Mouse (Mus musculus) kidney, embryonic 16.5 days (tissue): ENCODE data around the gene Macrod1. TPM values are rescaled to one million over a fixed set of nuclear protein-coding genes. Genes with fewer than 3 reads are reported as not detected.
"Not testable (repeated sequence)": the region's sequence is repeated elsewhere in the genome, so short reads cannot be mapped to it uniquely, and the experiment has no call there.

Experiments used
- ATAC-seq: fragments of 200-750 bp; cut with Nextera tagmentation; 2 replicates; pipeline ENCODE4 v1.8.0; 2017; ENCODE audit warnings: moderate TSS enrichment; ENCODE audit not compliant: low FRiP score, low TSS enrichment
- H3K27ac ChIP-seq: fragments of 300-500 bp; sonication (generic); 2 replicates; pipeline ENCODE4 v1.5.1; 2014; ENCODE audit warnings: low read length
- H3K27me3 ChIP-seq: fragments of 300-500 bp; sonication (generic); 2 replicates; pipeline ENCODE4 v1.6.1; 2014; ENCODE audit warnings: low read length, control low read depth, mixed read lengths; ENCODE audit not compliant: insufficient read depth
- H3K36me3 ChIP-seq: fragments of 300-500 bp; sonication (generic); 2 replicates; pipeline ENCODE4 v1.6.1; 2014; ENCODE audit warnings: low read length, control low read depth, mixed read lengths; ENCODE audit not compliant: insufficient read depth
- H3K4me1 ChIP-seq: fragments of 300-500 bp; sonication (generic); 2 replicates; pipeline ENCODE4 v1.6.1; 2014; ENCODE audit warnings: low read length, control low read depth, mixed read lengths; ENCODE audit not compliant: insufficient read depth
- H3K4me2 ChIP-seq: fragments of 300-500 bp; sonication (generic); replicated peaks from 2 replicates; pipeline ENCODE4 v1.6.1; 2014; ENCODE audit warnings: low read depth, low read length
- H3K4me3 ChIP-seq: fragments of 300-500 bp; sonication (generic); 2 replicates; pipeline ENCODE4 v1.5.1; 2014; ENCODE audit warnings: mild to moderate bottlenecking, low read length
- H3K9ac ChIP-seq: fragments of 300-500 bp; sonication (generic); replicated peaks from 2 replicates; pipeline ENCODE4 v1.6.1; 2014; ENCODE audit warnings: low read length
- H3K9me3 ChIP-seq: fragments of 300-500 bp; sonication (generic); 2 replicates; pipeline ENCODE4 v1.6.1; 2016; ENCODE audit warnings: low read length, control low read depth
- WGBS: fragments of 180-500 bp; shearing (Covaris S2); extraction: QIAGEN DNeasy Blood & Tissue Kit; methylation state at CpG from one replicate; pipeline ENCODE4 v1.1.7; 2014; 5-methylcytosine and 5-hydroxymethylcytosine counted together
- polyA plus RNA-seq: library from polyadenylated mRNA; unstranded; fragments of >200 nt; fragmentation: Nextera tagmentation; extraction: Ambion mirVana; gene quantifications from 2 replicates; pipeline ENCODE4 v1.2.1, GENCODE M21; 2015

The Macrod1 gene
- polyA plus RNA-seq, 1 experiment from 2014 or later: 16.4 TPM

DNA sequence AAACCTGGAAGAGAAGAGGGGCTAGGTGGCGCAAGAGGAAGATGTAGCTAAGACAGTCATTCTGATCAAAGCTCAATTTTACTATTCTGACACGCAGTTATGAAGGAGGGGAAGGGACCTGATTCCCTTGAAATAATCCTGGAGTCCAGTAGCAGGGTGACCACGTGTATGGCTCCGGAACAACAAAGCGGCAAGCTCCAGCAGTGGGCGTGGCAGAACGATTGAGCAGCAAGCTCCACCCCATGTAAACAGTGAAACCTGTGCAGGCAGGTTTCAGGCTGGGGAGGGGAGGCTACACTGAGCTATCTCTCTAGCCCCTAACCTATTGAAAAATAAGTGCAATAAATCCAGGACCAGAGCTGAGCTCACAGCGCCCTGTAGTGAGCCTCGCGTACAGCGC, 18.7 kb downstream of the Macrod1 start:
- H3K4me3 ChIP-seq, H3K36me3 ChIP-seq, H3K4me2 ChIP-seq, ATAC-seq, H3K27me3 ChIP-seq, H3K9ac ChIP-seq, H3K9me3 ChIP-seq, H3K27ac ChIP-seq: not testable (repeated sequence)
- H3K4me1 ChIP-seq: peaks cover 53% of the 10 kb centered on the region
- WGBS: 82% methylated on average over 11 of the region's 11 CpGs

DNA sequence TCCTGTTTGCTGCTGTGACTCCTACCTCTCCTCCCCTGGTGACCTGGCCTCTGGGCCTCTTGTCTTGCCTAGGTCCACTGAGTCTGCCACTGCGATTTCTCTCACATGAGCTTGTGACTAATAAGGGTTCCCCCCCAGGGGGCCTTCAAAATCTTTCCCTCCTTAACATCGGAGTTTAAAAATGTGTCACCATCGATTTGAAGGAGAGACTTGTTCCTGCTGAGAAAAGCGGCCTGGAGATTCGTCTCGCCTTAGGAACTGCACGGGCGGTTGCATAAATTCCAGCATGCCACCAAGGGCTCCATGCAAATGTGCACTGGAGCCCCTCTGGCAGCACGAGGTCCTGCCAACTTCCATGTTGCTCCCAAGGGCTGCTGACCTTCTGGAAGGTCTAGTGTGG, 21.1 kb downstream of the Macrod1 start:
- no peak overlapping the region for H3K4me2 ChIP-seq
- ATAC-seq: no peak
- H3K4me1 ChIP-seq: peaks cover 34% of the 10 kb centered on the region
- 0 out of 2 replicates have a peak, but pooled peaks cover 8% of the 10 kb centered on the region for H3K27me3 ChIP-seq
- peak overlapping the region; percentile 37; the same call in 1 of the 2 replicates for H3K27ac ChIP-seq
- H3K9ac ChIP-seq: no peak overlapping the region; the same call in 1 of the 2 replicates
- 41% methylated on average over 9 of the region's 9 CpGs for WGBS
- H3K9me3 ChIP-seq: no peaks in the 10 kb centered on the region
- H3K4me3 ChIP-seq: no peak overlapping the region
- no peaks in the 10 kb centered on the region for H3K36me3 ChIP-seq

DNA sequence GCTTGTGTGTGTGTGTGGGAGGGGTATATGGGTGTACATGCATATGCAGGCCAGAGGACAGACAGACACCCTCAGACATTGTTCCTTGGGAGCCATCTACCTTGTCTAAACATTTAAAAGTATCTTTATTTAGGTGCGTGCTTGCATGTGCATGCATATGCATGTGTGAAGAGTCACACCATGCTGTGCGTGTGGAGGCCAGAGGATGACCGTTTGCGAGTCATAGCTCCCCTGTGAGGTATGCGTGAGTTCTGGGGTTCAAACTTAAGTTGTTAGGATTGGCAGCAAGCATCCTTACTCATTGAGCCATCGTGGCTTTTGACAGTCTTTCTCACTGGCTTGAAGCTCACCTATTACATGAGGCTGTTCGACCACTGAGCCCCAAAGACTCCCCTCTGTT, 21.7 kb downstream of the Macrod1 start:
- H3K36me3 ChIP-seq: no peaks in the 10 kb centered on the region
- ATAC-seq: no peak
- no peaks in the 10 kb centered on the region for H3K9me3 ChIP-seq
- H3K27me3 ChIP-seq: 0 out of 2 replicates have a peak, but pooled peaks cover 8% of the 10 kb centered on the region
- WGBS: 87% methylated on average over 7 of the region's 7 CpGs
- no peak overlapping the region for H3K4me3 ChIP-seq
- H3K27ac ChIP-seq: no peak overlapping the region
- H3K9ac ChIP-seq: no peak overlapping the region
- H3K4me2 ChIP-seq: no peak overlapping the region
- H3K4me1 ChIP-seq: peaks cover 30% of the 10 kb centered on the region

DNA sequence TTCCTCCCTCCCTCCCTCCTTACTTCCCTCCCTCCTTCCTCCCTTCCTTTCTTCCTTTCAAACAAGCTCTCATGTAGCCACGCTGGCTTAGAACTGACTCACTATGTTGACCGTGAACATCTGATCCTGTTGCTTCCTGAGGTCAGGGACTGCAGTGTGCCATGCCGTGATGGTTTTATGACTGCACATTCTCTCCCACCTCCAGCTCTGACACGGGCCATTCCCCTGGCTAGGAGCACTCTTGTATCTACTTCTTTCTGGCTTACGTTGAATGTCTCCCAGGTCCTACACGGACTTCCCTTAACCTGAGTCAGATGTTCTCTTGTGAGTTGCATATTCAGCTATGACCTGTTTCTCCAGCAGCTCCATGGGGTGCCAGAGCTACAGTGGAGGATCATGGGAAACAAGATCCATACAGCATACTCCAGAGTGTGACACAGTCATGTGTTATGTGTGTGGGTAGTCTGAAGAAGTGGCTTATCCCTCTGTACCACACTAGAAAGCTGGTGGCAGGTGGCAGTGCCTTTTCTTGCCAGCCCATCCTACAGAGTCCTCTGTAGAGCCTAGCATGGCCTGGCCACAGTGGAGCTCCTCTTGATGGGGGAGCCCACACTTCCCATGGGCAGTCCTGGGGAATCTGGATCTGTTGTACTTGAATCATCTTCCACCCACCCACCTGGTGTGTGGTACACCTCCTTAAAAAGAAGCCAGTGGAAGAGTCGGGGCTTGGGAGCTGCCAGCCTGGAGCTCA, 25.1 kb downstream of the Macrod1 start:
- no peak overlapping the region for H3K9ac ChIP-seq
- H3K27ac ChIP-seq: 0 out of 2 replicates have a peak overlapping the region, but pooled peaks have one; percentile 5
- peaks cover 24% of the 10 kb centered on the region for H3K27me3 ChIP-seq
- no peaks in the 10 kb centered on the region for H3K36me3 ChIP-seq
- H3K4me3 ChIP-seq: no peak overlapping the region
- WGBS: 28% methylated on average over 7 of the region's 7 CpGs
- peak; percentile 50 for ATAC-seq
- no peak overlapping the region for H3K4me2 ChIP-seq
- H3K9me3 ChIP-seq: no peaks in the 10 kb centered on the region
- peaks cover 39% of the 10 kb centered on the region for H3K4me1 ChIP-seq

DNA sequence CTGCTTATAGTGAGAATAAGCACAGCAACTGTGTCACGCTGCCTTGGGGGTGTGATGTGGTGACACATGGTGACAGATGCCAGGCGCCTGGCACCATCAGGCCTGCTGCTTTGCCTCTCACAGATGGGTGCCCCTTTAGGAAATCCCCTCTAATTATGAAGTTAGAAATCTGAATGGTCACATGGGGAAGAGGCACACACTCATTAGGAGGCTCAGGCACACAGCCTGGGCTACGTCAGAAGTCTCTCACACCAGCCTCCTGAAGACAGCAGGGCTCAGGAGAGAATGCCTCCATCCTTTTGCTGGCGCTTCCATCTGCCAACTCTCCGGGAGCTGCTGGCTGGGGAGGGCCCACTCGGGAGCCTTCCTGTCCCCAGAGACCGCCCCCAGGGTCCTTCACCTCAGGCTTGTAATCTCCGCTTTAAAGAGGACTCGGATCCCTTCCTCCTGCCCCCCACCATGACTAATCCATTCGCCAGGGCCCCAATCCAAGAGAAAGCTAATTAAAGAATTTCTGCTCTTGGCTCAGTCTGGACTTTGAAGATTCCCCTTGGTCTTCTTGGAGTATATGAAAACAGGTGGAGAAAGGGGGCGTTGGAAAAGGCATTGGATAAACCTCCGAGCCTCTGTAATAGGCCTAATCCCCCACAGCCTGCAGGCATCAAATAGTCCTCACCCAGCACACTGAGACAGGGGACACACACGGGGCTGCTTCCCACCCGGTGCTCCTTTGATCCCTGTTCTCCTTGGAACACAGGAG, 26.6 kb downstream of the Macrod1 start:
- WGBS: 61% methylated on average over 14 of the region's 14 CpGs
- Histone ChIP-seq H3K27me3 (peaks cover 26% of the 10 kb centered on the region), H3K4me3 (no peak overlapping the region), H3K4me1 (peaks cover 28% of the 10 kb centered on the region), H3K9me3 (no peaks in the 10 kb centered on the region), H3K36me3 (no peaks in the 10 kb centered on the region), H3K4me2 (no peak overlapping the region), H3K9ac (no peak overlapping the region), H3K27ac (no peak overlapping the region)
- no peak for ATAC-seq

DNA sequence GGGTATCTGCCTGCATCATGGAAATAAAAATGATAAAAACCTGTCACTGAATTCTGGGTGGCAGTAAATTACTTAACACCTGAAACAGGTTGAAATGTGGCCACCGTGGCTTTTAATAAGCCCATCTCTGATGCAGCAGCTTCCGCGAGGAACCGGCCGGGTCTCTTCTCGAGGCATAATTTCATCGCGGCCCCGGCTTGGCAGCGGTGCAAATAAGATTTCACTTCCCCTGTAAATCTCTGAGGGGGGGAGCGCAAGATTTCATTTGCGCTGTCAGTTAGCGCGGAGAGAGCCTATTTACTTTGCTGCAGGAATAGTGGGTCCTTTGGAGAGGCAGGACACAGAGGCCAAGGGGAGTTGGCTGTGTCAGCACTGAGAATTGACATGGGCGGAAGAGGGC, 28.1 kb downstream of the Macrod1 start:
- no peaks in the 10 kb centered on the region for H3K9me3 ChIP-seq
- H3K4me2 ChIP-seq: no peak overlapping the region
- H3K4me3 ChIP-seq: no peak overlapping the region
- H3K27me3 ChIP-seq: peaks cover 28% of the 10 kb centered on the region
- H3K36me3 ChIP-seq: no peaks in the 10 kb centered on the region
- no peak overlapping the region for H3K27ac ChIP-seq
- 23% methylated on average over 15 of the region's 15 CpGs for WGBS
- H3K4me1 ChIP-seq: peaks cover 21% of the 10 kb centered on the region
- H3K9ac ChIP-seq: no peak overlapping the region
- ATAC-seq: no peak

DNA sequence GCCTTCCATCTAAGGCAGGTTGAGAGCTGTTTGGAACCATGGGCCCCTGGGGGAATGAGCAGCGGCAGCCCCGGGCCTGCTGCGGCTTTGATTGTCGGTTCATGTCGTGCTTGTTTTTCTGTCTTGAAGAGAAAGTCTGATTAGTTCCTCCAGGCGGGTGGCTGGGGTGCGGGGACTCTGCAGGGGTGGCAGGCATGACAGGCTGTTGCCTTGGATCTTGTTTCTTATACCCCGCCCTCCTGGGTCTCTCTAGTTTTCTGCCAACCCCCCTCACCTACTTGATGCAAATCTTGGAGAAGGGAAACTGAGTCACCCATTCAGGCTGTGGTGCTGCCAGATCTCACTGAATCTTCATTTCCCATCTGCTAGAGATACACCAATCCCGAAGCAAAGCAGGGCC, 31.9 kb downstream of the Macrod1 start:
- Histone ChIP-seq H3K9me3 (no peaks in the 10 kb centered on the region), H3K4me1 (peaks cover 24% of the 10 kb centered on the region), H3K27ac (no peak overlapping the region), H3K27me3 (peaks cover 21% of the 10 kb centered on the region), H3K9ac (no peak overlapping the region), H3K4me3 (no peak overlapping the region), H3K36me3 (no peaks in the 10 kb centered on the region), H3K4me2 (no peak overlapping the region)
- WGBS: 30% methylated on average over 9 of the region's 9 CpGs
- no peak for ATAC-seq

DNA sequence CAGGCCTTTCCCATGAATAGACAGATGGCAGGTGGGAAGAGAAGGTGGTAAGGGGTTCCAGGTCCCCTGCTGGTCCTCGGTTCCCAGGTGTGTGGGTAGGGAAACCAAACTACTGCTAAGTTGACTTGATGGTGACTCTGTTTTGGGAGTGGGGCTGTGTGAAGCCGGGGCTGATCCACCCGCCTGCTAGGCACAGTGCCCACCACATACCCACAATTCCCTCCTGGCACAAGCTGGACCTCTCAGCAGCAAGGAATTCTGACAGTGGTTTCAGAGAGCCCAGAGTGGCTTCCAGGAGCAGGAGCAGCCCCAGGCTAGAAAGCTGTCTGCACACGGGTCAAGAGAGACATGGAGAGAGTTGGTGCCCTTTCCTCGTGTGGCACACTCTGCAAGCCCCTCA, 32.4 kb downstream of the Macrod1 start:
- WGBS: 75% methylated on average over 5 of the region's 5 CpGs
- no peak overlapping the region for H3K9ac ChIP-seq
- no peaks in the 10 kb centered on the region for H3K36me3 ChIP-seq
- H3K4me1 ChIP-seq: peaks cover 26% of the 10 kb centered on the region
- H3K4me3 ChIP-seq: no peak overlapping the region
- ATAC-seq: no peak
- H3K9me3 ChIP-seq: no peaks in the 10 kb centered on the region
- H3K27me3 ChIP-seq: peaks cover 18% of the 10 kb centered on the region
- no peak overlapping the region for H3K27ac ChIP-seq
- no peak overlapping the region for H3K4me2 ChIP-seq

DNA sequence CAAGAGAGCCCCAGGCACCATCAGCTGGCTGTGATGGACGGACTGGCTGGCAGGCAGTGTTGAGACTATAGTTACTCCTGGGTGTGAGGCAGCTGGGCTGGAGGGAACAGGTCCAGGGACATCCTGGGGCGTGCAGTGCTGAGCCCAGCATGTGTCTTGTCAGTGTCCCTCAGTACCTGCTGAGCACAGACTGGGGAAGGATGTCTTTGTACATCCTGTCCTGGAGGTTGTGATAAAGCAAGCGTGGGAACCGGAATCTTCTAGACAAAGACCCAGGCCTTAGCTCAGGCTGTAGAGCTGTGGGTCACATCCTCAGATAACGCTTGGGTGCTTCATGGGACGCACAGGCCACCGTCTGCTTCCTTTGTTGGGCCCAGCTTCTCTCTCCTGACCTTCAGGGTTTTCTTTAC, 33.2 kb downstream of the Macrod1 start:
- WGBS: 67% methylated on average over 7 of the region's 7 CpGs
- no peaks in the 10 kb centered on the region for H3K9me3 ChIP-seq

More for the DNA sequence above, 33.2 kb downstream of the Macrod1 start:
- no peaks in the 10 kb centered on the region for H3K36me3 ChIP-seq
- 0 out of 2 replicates have a peak, but pooled peaks have one; percentile 10 for ATAC-seq
- H3K4me3 ChIP-seq: no peak overlapping the region
- peaks cover 22% of the 10 kb centered on the region for H3K4me1 ChIP-seq
- H3K27ac ChIP-seq: no peak overlapping the region
- H3K9ac ChIP-seq: no peak overlapping the region
- no peak overlapping the region for H3K4me2 ChIP-seq
- H3K27me3 ChIP-seq: peaks cover 14% of the 10 kb centered on the region
